Mouse (Mus musculus): ENCODE results near the gene Cerkl. TPM values are rescaled to one million over a fixed set of nuclear protein-coding genes. Genes with fewer than 3 reads are reported as not detected.

Gene Cerkl
- polyA plus RNA-seq, 2 experiments, result 0.34 to 1.7 TPM

DNA sequence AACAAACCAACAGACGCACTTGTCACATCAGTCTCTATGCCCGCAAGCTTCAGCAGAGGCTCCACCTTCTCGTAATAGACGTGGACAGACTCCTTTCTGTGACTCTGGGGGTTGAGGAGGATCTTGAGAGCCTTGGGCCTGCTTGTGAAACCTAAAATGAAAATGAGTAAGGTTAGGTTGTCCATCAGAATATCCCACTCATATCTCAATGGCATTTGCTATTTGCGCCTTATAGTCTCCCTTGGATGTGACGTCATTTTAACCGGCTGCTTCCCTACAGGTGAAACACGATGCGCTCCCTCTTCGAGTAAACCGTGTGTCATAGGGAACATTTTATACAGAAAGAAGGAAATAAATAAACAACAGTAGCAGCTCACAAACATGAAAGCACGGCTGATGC is 87.9 kb downstream of the Cerkl start:
- WGBS, result 81% methylated on average over 12 of the region's 12 CpGs
- Histone ChIP-seq H3K4me2 (replicated peaks; ENCODE audit: low read depth, low read length, severe bottlenecking) (no peak overlapping the region), H3K9me3 (ENCODE audit: control insufficient read depth, low read length) (no peaks in the 10 kb centered on the region), H3K9ac (ENCODE audit: low read depth, low read length, severe bottlenecking) (no peak overlapping the region), H3K27me3 (ENCODE audit: control insufficient read depth, insufficient read depth, low read length) (no peaks in the 10 kb centered on the region), H3K27ac (replicated peaks; ENCODE audit: low read depth, low read length) (no peak overlapping the region), H3K36me3 (ENCODE audit: control insufficient read depth, insufficient read depth, low read length) (no peaks in the 10 kb centered on the region), H3K4me1 (ENCODE audit: control insufficient read depth, insufficient read depth, low read length) (no peaks in the 10 kb centered on the region), H3K4me3 (replicated peaks; ENCODE audit: low read length) (no peak overlapping the region)
- TF ChIP-seq POLR2A (IDR thresholded peaks at IDR 0.05; ENCODE audit: borderline replicate concordance, extremely low read depth, insufficient read depth, insufficient read length), result no peak
- ATAC-seq (ENCODE audit: low FRiP score, low read depth) (no peak), DNase-seq (ENCODE audit: low spot score) (no peak)

DNA sequence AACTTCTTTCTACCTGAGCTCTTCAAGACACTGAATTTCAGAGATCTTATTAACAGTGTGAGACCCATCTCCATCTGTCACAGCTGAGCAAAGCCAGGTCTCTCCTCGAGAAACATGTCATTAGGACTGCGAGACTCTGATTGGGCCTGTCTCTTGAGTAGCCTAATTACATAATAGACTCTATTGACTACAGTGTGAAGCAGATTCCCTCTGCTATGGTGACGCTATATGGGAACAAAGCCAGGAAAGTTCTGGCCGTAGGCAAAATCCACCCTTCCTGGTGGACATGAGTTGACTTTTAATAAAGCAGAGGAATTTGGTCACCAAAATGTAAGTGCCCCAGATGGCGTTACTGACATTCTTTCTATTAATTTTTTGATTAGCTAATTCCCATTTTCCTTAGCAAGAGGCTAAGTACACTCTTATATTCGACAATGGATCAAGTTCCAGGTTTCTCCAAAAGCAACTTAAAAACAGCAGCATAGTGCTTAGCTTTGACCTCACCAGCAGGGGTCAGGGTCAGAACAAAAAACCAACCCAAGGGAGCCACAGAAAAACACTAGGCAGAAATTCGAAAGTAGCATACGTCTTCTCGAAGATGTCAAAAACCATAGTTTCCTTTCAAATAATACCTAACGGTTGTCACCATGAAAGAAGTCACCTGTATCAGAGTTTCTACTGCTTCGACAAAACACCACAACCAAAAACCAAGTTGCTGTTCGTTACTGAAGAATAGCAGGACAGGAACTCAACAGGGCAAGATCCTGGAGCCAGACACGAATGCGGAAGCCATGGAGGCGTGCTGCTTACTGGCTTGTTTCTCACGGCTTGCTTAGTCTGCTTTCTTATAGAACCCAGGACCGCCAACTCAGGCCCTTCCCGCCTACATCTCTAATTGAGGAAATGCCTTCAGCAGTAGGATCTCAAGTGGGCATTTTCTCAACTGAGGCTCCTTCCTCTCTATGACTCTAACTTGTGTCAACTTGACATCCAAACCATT is 88.8 kb downstream of the Cerkl start:
- ATAC-seq (ENCODE audit: low FRiP score, low read depth) (no peak), DNase-seq (ENCODE audit: low spot score) (no peak)
- H3K4me2 ChIP-seq (replicated peaks; ENCODE audit: low read depth, low read length, severe bottlenecking), result no peak overlapping the region
- no peak overlapping the region for H3K4me3 ChIP-seq (replicated peaks; ENCODE audit: low read length)
- no peak overlapping the region for H3K9ac ChIP-seq (ENCODE audit: low read depth, low read length, severe bottlenecking)
- H3K4me1 ChIP-seq (ENCODE audit: control insufficient read depth, insufficient read depth, low read length), result no peaks in the 10 kb centered on the region
- no peak overlapping the region for H3K27ac ChIP-seq (replicated peaks; ENCODE audit: low read depth, low read length)
- TF ChIP-seq POLR2A (IDR thresholded peaks at IDR 0.05; ENCODE audit: borderline replicate concordance, extremely low read depth, insufficient read depth, insufficient read length), result no peak
- no peaks in the 10 kb centered on the region for H3K36me3 ChIP-seq (ENCODE audit: control insufficient read depth, insufficient read depth, low read length)
- whole genome bisulfite sequencing, result 73% methylated on average over 18 of the region's 18 CpGs
- no peaks in the 10 kb centered on the region for H3K27me3 ChIP-seq (ENCODE audit: control insufficient read depth, insufficient read depth, low read length)
- H3K9me3 ChIP-seq (ENCODE audit: control insufficient read depth, low read length), result no peaks in the 10 kb centered on the region

- no peak for ATAC-seq (ENCODE audit: low FRiP score, low read depth)
- H3K9me3 ChIP-seq (ENCODE audit: control insufficient read depth, low read length), result no peaks in the 10 kb centered on the region
- no peaks in the 10 kb centered on the region for H3K36me3 ChIP-seq (ENCODE audit: control insufficient read depth, insufficient read depth, low read length)
- 69% methylated on average over 6 of the region's 6 CpGs for WGBS
- no peak overlapping the region for H3K9ac ChIP-seq (ENCODE audit: low read depth, low read length, severe bottlenecking)
- no peak overlapping the region for H3K4me3 ChIP-seq (replicated peaks; ENCODE audit: low read length)
- no peak for TF ChIP-seq POLR2A (IDR thresholded peaks at IDR 0.05; ENCODE audit: borderline replicate concordance, extremely low read depth, insufficient read depth, insufficient read length)
- no peaks in the 10 kb centered on the region for H3K4me1 ChIP-seq (ENCODE audit: control insufficient read depth, insufficient read depth, low read length)
- no peak overlapping the region for H3K27ac ChIP-seq (replicated peaks; ENCODE audit: low read depth, low read length)
- H3K27me3 ChIP-seq (ENCODE audit: control insufficient read depth, insufficient read depth, low read length), result no peaks in the 10 kb centered on the region
- no peak for DNase-seq (ENCODE audit: low spot score)
- no peak overlapping the region for H3K4me2 ChIP-seq (replicated peaks; ENCODE audit: low read depth, low read length, severe bottlenecking)
These were observed 92.7 kb downstream of the Cerkl start for GRCm38 (mm10) chr2:79363920-79364319.

GRCm38 (mm10) chr2:79362029-79362428 is 94.6 kb downstream of the Cerkl start:
- H3K4me1 ChIP-seq (ENCODE audit: control insufficient read depth, insufficient read depth, low read length), result no peaks in the 10 kb centered on the region
- no peaks in the 10 kb centered on the region for H3K27me3 ChIP-seq (ENCODE audit: control insufficient read depth, insufficient read depth, low read length)
- H3K4me2 ChIP-seq (replicated peaks; ENCODE audit: low read depth, low read length, severe bottlenecking), result no peak overlapping the region
- DNase-seq (ENCODE audit: low spot score) (no peak), ATAC-seq (ENCODE audit: low FRiP score, low read depth) (no peak)
- H3K4me3 ChIP-seq (replicated peaks; ENCODE audit: low read length), result no peak overlapping the region
- TF ChIP-seq POLR2A (IDR thresholded peaks at IDR 0.05; ENCODE audit: borderline replicate concordance, extremely low read depth, insufficient read depth, insufficient read length), result no peak
- no peak overlapping the region for H3K27ac ChIP-seq (replicated peaks; ENCODE audit: low read depth, low read length)
- WGBS, result 68% methylated on average over 6 of the region's 6 CpGs
- H3K9ac ChIP-seq (ENCODE audit: low read depth, low read length, severe bottlenecking), result no peak overlapping the region
- H3K9me3 ChIP-seq (ENCODE audit: control insufficient read depth, low read length), result no peaks in the 10 kb centered on the region
- H3K36me3 ChIP-seq (ENCODE audit: control insufficient read depth, insufficient read depth, low read length), result no peaks in the 10 kb centered on the region

GRCm38 (mm10) chr2:79357835-79358234 is 98.8 kb downstream of the Cerkl start:
- no peak overlapping the region for H3K4me3 ChIP-seq (replicated peaks; ENCODE audit: low read length)
- ATAC-seq (ENCODE audit: low FRiP score, low read depth), result no peak
- DNase-seq (ENCODE audit: low spot score), result no peak
- no peak for TF ChIP-seq POLR2A (IDR thresholded peaks at IDR 0.05; ENCODE audit: borderline replicate concordance, extremely low read depth, insufficient read depth, insufficient read length)
- WGBS, result 89% methylated on average over 3 of the region's 3 CpGs
- no peak overlapping the region for H3K27ac ChIP-seq (replicated peaks; ENCODE audit: low read depth, low read length)
- no peaks in the 10 kb centered on the region for H3K9me3 ChIP-seq (ENCODE audit: control insufficient read depth, low read length)
- no peak overlapping the region for H3K9ac ChIP-seq (ENCODE audit: low read depth, low read length, severe bottlenecking)
- no peaks in the 10 kb centered on the region for H3K27me3 ChIP-seq (ENCODE audit: control insufficient read depth, insufficient read depth, low read length)
- no peaks in the 10 kb centered on the region for H3K4me1 ChIP-seq (ENCODE audit: control insufficient read depth, insufficient read depth, low read length)
- H3K36me3 ChIP-seq (ENCODE audit: control insufficient read depth, insufficient read depth, low read length), result no peaks in the 10 kb centered on the region
- no peak overlapping the region for H3K4me2 ChIP-seq (replicated peaks; ENCODE audit: low read depth, low read length, severe bottlenecking)

Measured in limb, embryonic 14.5 days (tissue).